Mouse (Mus musculus) layer of hippocampus, postnatal 10 days (tissue): ENCODE measurements around the gene Slc2a6. TPM values are rescaled to one million over a fixed set of nuclear protein-coding genes. Genes with fewer than 3 reads are reported as not detected.

Experiments
- DNase-seq, 2 experiments: peaks; one replicate each; pipeline ENCODE4 v3.0.0; 2021; ENCODE audit warnings: low spot score in 2 of 2
- total RNA-seq, 2 experiments: library from RNA; stranded (reverse); gene quantifications; 2 replicates each; pipeline ENCODE4 v1.2.3; 2021

The Slc2a6 gene
- total RNA-seq, 2 experiments from 2014 or later, result 44.3 to 44.9 TPM

DNA sequence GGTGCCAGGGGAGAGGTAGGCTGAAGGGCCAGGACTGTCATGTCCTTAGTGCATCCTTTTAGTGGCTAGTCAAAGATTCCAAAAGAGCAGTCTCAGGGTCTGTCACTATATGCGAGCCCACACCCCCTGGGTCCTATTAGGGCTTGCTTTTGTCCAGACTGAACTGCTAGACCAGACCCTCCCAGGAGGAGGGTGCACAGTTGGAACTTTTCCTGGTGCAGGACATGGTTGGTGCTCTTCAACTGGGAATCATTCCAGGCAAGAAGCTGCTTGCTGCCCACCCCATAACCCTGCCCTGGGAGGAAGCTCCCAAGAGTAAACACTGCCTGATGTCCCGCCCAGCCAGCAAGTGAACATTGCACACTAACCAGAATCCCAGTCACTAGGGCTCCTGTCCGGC, 54.7 kb downstream of the Slc2a6 start, which contains the start of gene Adamts13:
Gene Adamts13 (plus strand): TSS at position 301 of the 400 bp plus-strand sequence.
- no peak for DNase-seq

Other genes with a start within 250 kb of the Slc2a6 start
- gene Abo, start 163.0 kb downstream of the Slc2a6 start, total RNA-seq, result not detected
- 10 to 100 TPM; 31.5 to 33.9 TPM for gene Surf6, start 125.1 kb downstream of the Slc2a6 start, total RNA-seq
- 10 to 100 TPM; 44.5 to 45.9 TPM for gene Med22, start 117.3 kb downstream of the Slc2a6 start, total RNA-seq
- 100 to 1,000 TPM; 346 to 356 TPM for gene Rpl7a, start 117.2 kb downstream of the Slc2a6 start, total RNA-seq
- 10 to 100 TPM; 35.4 to 38.7 TPM for gene Surf2, start 111.6 kb downstream of the Slc2a6 start, total RNA-seq
- gene Surf1, start 111.5 kb downstream of the Slc2a6 start, total RNA-seq, result 10 to 100 TPM; 81.5 to 83.5 TPM
- 10 to 100 TPM; 62.1 to 64.0 TPM for gene Surf4, start 94.1 kb downstream of the Slc2a6 start, total RNA-seq
- gene Stkld1, start 94.0 kb downstream of the Slc2a6 start, total RNA-seq, result under 1 TPM; 0.20 to 0.39 TPM
- 10 to 100 TPM; 49.2 to 51.9 TPM for gene Rexo4, start 63.6 kb downstream of the Slc2a6 start, total RNA-seq
- gene Adamts13, start 54.6 kb downstream of the Slc2a6 start, total RNA-seq, result 1 to 10 TPM; 1.3 to 1.4 TPM
- 10 to 100 TPM; 63.2 to 63.3 TPM for gene Cacfd1, start 18.1 kb downstream of the Slc2a6 start, total RNA-seq
- gene Mymk, start 44.2 kb upstream of the Slc2a6 start, total RNA-seq, result 1 to 10 TPM; 1.0 to 1.4 TPM
- 10 to 100 TPM; 16.1 to 18.1 TPM for gene Adamtsl2, start 51.4 kb upstream of the Slc2a6 start, total RNA-seq
- 100 to 1,000 TPM; 105 to 107 TPM for gene Fam163b, start 114.5 kb upstream of the Slc2a6 start, total RNA-seq
- gene Dbh, start 137.2 kb upstream of the Slc2a6 start, total RNA-seq, result under 1 TPM; 0.20 to 0.50 TPM
- 10 to 100 TPM; 10.0 to 11.2 TPM for gene Sardh, start 220.3 kb upstream of the Slc2a6 start, total RNA-seq